Mouse (Mus musculus) forebrain, embryonic 10.5 days (tissue): ENCODE results near the gene Tnr. TPM values are rescaled to one million over a fixed set of nuclear protein-coding genes. Genes with fewer than 3 reads are reported as not detected.

Experiments
- DNase-seq: peaks from one replicate; pipeline ENCODE4 v3.0.0-alpha.2; 2017; ENCODE audit warnings: low spot score; ENCODE audit errors: extremely low spot score
- H3K27ac ChIP-seq: fragments of 300-500 bp; sonication (generic); 2 replicates; pipeline ENCODE4 v1.5.1; 2016; ENCODE audit warnings: mild to moderate bottlenecking
- H3K27me3 ChIP-seq: fragments of 300-500 bp; sonication (generic); 2 replicates; pipeline ENCODE4 v1.6.1; 2016; ENCODE audit warnings: mild to moderate bottlenecking; ENCODE audit not compliant: poor library complexity, severe bottlenecking
- H3K36me3 ChIP-seq: fragments of 300-500 bp; sonication (generic); replicated peaks from 2 replicates; pipeline ENCODE4 v1.6.1; 2016; ENCODE audit warnings: mild to moderate bottlenecking, moderate library complexity
- H3K4me1 ChIP-seq: fragments of 300-500 bp; sonication (generic); 2 replicates; pipeline ENCODE4 v1.6.1; 2016
- H3K4me3 ChIP-seq: fragments of 300-500 bp; sonication (generic); 2 replicates; pipeline ENCODE4 v1.5.1; 2016; ENCODE audit warnings: mild to moderate bottlenecking, moderate library complexity
- H3K9me3 ChIP-seq: fragments of 300-500 bp; sonication (generic); 2 replicates; pipeline ENCODE4 v1.6.1; 2016; ENCODE audit warnings: mild to moderate bottlenecking, moderate library complexity
- WGBS: fragments of 180-500 bp; shearing (Covaris S2); methylation state at CpG from one replicate; pipeline ENCODE4 v1.1.7; 2016; 5-methylcytosine and 5-hydroxymethylcytosine counted together
- polyA plus RNA-seq: library from polyadenylated mRNA; unstranded; fragments of >200 nt; fragmentation: Nextera tagmentation; extraction: Ambion mirVana; gene quantifications from 2 replicates; pipeline ENCODE4 v1.2.1, GENCODE M21; 2016

Gene Tnr
- polyA plus RNA-seq, 1 experiment from 2014 or later: 0.16 TPM

DNA sequence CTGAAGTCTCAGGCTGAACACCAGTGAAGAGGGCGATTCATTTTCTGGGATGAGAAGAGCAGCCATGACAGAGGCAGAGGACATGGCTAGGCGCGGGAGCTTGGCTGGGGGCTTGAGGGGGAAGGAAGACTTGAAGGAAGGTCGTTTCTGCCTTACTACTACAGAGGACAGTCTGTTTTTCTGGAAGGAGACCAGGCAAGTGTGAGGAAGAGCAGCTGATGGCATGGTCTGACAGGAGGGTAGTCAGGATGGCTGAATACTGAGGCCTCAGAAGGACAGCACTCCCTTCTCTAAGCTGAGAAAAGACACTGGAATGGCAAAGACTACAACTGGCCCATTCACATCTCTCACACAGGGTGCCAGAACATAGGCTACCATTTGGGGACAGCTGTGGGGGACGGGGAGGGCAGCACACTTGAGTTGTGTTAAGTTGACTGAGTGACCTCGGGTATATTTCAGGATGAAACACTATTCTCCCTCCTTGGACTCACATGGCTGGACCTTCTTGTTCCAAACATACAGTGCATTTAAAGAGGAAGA lies 90.6 kb downstream of the Tnr start:
- Histone ChIP-seq H3K4me1 (peaks cover 9% of the 10 kb centered on the region), H3K9me3 (no peaks in the 10 kb centered on the region), H3K36me3 (no peaks in the 10 kb centered on the region), H3K4me3 (no peak overlapping the region), H3K27ac (no peak overlapping the region), H3K27me3 (no peaks in the 10 kb centered on the region)
- no peak for DNase-seq
- 82% methylated on average over 6 of the region's 6 CpGs for WGBS

GRCm38 (mm10) chr1:159614644-159615431 lies 91.3 kb downstream of the Tnr start:
- no peaks in the 10 kb centered on the region for H3K36me3 ChIP-seq
- H3K27me3 ChIP-seq: no peaks in the 10 kb centered on the region
- H3K9me3 ChIP-seq: no peaks in the 10 kb centered on the region
- H3K4me3 ChIP-seq: no peak overlapping the region
- peak overlapping the region; percentile 35; the same call in 1 of the 2 replicates for H3K27ac ChIP-seq
- WGBS: 62% methylated on average over 16 of the region's 16 CpGs
- DNase-seq: no peak
- H3K4me1 ChIP-seq: peaks cover 9% of the 10 kb centered on the region

GRCm38 (mm10) chr1:159615686-159616085 lies 92.1 kb downstream of the Tnr start:
- WGBS: 76% methylated on average over 4 of the region's 4 CpGs
- H3K4me1 ChIP-seq: peaks cover 9% of the 10 kb centered on the region

DNA sequence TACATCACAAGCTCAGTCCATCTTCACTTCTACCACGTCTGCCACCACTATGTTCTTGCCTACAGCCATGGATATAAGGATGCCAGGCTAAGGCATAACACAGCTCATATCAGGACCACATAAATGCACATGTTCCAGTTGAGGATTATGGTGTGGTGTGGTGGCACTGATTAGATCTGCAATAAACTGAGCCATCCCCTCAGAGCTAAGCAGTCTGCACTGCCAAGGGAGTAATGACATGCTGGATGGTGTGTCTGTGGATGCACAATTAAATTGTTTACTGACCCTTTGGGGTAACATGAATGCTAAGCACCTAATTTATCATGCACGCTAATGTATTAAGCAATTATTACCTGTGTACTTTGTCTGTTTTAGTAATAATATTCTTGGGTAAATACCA lies 95.6 kb downstream of the Tnr start:
- H3K4me3 ChIP-seq: no peak overlapping the region
- no peaks in the 10 kb centered on the region for H3K9me3 ChIP-seq
- H3K27me3 ChIP-seq: no peaks in the 10 kb centered on the region
- H3K4me1 ChIP-seq: peaks cover 9% of the 10 kb centered on the region
- no peak for DNase-seq
- 82% methylated on average over 2 of the region's 2 CpGs for WGBS
- no peak overlapping the region for H3K27ac ChIP-seq
- no peaks in the 10 kb centered on the region for H3K36me3 ChIP-seq

More at GRCm38 (mm10) chr1:159615686-159616085, 92.1 kb downstream of the Tnr start:
- Histone ChIP-seq H3K4me3 (no peak overlapping the region), H3K36me3 (no peaks in the 10 kb centered on the region), H3K27ac (no peak overlapping the region), H3K9me3 (no peaks in the 10 kb centered on the region), H3K27me3 (no peaks in the 10 kb centered on the region)
- DNase-seq: no peak

DNA sequence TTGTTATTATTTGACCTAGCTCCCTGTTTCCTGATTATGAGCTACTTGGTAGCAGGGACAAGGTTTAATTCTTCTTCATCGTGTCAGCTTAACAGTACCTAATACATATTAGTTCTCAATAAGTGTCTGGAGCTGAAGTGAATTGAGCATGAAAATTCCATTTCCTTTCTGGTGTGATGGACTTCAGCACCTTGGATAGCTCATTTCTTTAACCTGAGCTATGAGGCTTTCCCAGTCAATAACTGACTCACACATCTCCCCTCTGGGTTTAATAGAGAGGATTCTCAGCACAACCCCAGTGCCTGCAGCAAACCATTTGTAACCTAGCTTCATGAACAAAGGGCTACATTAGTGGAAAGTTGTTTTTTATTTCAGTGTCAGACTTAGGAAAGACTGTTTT lies 97.8 kb downstream of the Tnr start:
- H3K27me3 ChIP-seq: no peaks in the 10 kb centered on the region
- no peak overlapping the region for H3K4me3 ChIP-seq
- no peaks in the 10 kb centered on the region for H3K9me3 ChIP-seq
- no peak overlapping the region for H3K27ac ChIP-seq
- H3K36me3 ChIP-seq: no peaks in the 10 kb centered on the region
- H3K4me1 ChIP-seq: no peaks in the 10 kb centered on the region
- 66% methylated on average over 1 of the region's 1 CpGs for whole genome bisulfite sequencing
- DNase-seq: no peak

GRCm38 (mm10) chr1:159629119-159629518 lies 105.5 kb downstream of the Tnr start:
- WGBS: 89% methylated on average over 3 of the region's 3 CpGs
- no peak for DNase-seq

DNA sequence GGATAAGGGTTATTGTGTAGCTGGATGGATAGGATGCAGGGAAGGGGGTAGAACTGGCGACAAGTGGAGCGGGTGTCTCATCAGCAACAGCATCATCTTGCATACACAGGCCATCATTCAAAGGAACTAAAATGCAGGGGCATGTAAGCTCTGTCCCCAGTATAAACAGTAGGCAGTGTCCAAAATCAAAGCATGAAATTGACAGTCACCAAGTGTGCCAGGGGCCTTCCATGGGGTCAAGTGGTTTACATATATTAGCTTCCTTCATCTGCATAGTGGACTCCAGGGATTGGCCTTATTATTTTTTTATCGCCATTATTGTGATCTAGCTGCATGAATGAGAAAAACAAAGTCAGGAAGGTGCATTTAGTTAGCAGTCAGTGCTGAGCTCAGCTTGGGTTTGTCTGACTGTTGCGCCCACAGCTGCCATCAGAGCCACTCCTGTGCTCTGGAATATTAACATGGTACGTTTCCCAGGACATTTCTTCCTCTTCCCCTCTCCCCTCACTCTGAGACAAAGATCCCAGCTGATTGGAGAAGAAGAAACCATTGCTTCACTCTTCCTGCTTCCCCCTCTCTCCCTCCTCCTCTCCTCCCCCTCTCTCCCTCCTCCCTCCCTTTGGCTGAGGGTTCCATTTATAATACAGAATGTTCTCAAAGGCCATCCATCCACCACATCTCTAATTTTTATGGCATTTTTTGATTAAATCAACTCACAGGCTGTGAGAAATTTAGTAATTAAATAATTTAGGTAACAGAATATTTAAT lies 106.4 kb downstream of the Tnr start:
- Histone ChIP-seq H3K4me1 (no peaks in the 10 kb centered on the region), H3K9me3 (no peaks in the 10 kb centered on the region), H3K27me3 (no peaks in the 10 kb centered on the region), H3K27ac (no peak overlapping the region), H3K36me3 (no peaks in the 10 kb centered on the region), H3K4me3 (no peak overlapping the region)
- no peak for DNase-seq
- WGBS: 87% methylated on average over 5 of the region's 5 CpGs

More at GRCm38 (mm10) chr1:159629119-159629518, 105.5 kb downstream of the Tnr start:
- Histone ChIP-seq H3K4me3 (no peak overlapping the region), H3K27me3 (no peaks in the 10 kb centered on the region), H3K27ac (no peak overlapping the region), H3K36me3 (no peaks in the 10 kb centered on the region), H3K4me1 (no peaks in the 10 kb centered on the region), H3K9me3 (no peaks in the 10 kb centered on the region)

DNA sequence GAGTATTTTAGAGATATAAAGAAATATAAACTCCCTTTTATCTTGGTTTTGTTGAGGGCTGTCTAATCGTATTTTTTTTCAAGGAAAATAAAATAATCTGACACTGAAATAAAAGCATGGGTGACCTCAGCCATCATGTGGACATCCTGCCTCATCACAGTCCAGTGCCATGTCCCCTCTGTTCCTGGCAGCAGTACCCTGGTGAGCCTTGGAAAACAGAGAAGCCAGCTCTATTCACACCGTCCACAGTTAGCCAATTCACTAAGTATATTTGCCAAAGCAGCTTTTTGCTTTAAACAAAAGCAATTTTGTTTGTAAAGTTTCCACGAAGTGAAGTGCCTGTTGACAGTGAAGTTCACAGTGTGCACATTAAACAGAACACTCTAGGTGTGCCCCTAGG lies 109.0 kb downstream of the Tnr start:
- H3K27ac ChIP-seq: no peak overlapping the region
- WGBS: 67% methylated on average over 3 of the region's 3 CpGs
- no peak for DNase-seq

DNA sequence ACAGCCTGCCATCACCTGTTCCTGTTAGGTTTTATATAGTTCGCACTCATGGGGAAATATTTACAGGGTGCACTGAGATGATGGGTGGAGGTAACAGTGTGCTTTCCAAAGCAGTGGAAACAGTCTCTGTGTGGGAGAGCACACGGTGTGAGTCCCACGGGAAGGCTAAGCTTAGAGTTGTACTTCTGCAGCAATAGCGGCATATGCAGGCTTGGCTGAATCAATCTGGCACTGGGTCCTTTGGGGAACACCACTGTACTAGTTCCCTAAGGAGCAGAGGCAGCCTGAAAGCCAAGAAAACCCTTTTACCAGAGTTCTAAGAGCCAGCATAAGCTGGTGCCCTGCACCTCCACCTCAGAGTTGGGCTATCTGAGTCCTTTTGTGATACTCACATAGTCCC lies 115.8 kb downstream of the Tnr start:
- no peaks in the 10 kb centered on the region for H3K9me3 ChIP-seq
- no peak for DNase-seq
- H3K4me3 ChIP-seq: no peak overlapping the region
- no peaks in the 10 kb centered on the region for H3K36me3 ChIP-seq
- WGBS: 95% methylated on average over 4 of the region's 4 CpGs
- H3K27ac ChIP-seq: no peak overlapping the region
- H3K4me1 ChIP-seq: no peaks in the 10 kb centered on the region
- H3K27me3 ChIP-seq: no peaks in the 10 kb centered on the region

More for the DNA sequence above, 109.0 kb downstream of the Tnr start:
- H3K27me3 ChIP-seq: no peaks in the 10 kb centered on the region
- H3K4me3 ChIP-seq: no peak overlapping the region
- H3K36me3 ChIP-seq: no peaks in the 10 kb centered on the region
- H3K4me1 ChIP-seq: no peaks in the 10 kb centered on the region
- no peaks in the 10 kb centered on the region for H3K9me3 ChIP-seq

DNA sequence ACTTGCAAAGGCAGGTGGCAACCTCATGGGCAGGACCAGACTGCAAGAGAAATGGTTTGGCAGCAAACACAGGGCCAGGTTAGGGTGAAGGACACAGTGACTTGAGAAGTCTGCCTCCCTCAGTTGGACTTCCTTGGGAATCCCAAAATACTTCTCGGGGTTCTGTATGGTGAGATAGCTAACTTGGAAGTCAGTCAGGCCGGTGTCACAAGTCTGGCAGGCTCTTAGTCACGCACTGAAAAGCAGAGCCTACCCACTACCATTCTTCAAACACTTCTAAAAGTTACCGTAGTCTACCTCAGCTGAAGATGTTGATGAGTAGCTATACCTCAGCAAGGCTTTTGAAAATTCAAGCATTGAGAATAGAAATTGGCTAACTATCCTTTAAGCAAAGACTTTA lies 122.2 kb downstream of the Tnr start:
- no peaks in the 10 kb centered on the region for H3K36me3 ChIP-seq

DNA sequence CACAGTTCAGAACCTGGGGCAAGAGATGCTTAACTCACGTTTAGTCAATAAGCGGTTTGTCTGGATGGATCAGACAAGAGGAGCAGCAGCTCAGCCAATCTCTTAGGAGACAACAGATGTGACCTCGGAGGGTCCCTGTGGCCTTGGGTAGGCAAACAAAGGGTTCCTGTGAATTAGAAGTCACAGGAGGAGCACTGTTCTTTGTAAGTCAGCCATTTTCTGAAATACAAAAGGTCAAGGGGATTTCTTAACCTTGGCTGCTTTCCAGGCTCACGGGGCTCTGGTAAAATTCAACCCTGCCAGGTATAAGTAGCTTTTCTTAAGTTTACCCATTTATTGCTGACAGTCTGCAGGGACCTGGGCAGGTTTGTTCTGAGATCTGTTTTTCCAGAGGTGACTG lies 126.9 kb downstream of the Tnr start:
- 24% methylated on average over 4 of the region's 4 CpGs for WGBS
- no peak for DNase-seq

More for the DNA sequence above, 122.2 kb downstream of the Tnr start:
- DNase-seq: no peak
- H3K4me3 ChIP-seq: no peak overlapping the region
- H3K4me1 ChIP-seq: peaks cover 17% of the 10 kb centered on the region
- no peak overlapping the region for H3K27ac ChIP-seq
- WGBS: 93% methylated on average over 4 of the region's 4 CpGs
- H3K27me3 ChIP-seq: no peaks in the 10 kb centered on the region
- H3K9me3 ChIP-seq: no peaks in the 10 kb centered on the region

DNA sequence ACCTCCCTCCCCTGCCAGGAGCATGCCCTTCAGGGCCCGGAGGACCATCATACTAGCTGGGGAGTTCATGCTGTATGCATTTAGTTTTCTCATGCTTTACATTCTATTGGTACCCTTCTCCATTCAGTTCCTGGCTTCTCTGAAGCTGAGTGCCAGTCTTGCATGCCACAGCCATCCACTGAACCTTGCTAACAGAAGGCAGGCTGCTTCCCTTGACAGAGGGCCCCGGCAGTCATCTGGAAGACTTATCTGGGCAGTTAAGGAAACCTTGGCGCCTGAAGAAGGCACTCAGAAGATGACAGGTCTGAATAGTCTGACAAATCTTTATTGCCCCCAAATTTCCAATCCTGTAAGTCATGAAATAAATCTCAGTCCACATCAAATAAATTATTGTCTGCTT lies 131.7 kb downstream of the Tnr start:
- DNase-seq: no peak
- WGBS: 90% methylated on average over 3 of the region's 3 CpGs
- Histone ChIP-seq H3K9me3 (no peaks in the 10 kb centered on the region), H3K36me3 (no peaks in the 10 kb centered on the region), H3K27me3 (no peaks in the 10 kb centered on the region), H3K4me3 (no peak overlapping the region), H3K27ac (no peak overlapping the region), H3K4me1 (peaks cover 37% of the 10 kb centered on the region)

More for the DNA sequence above, 126.9 kb downstream of the Tnr start:
- Histone ChIP-seq H3K4me1 (peaks cover 22% of the 10 kb centered on the region), H3K4me3 (no peak overlapping the region), H3K27ac (no peak overlapping the region; the same call in 1 of the 2 replicates), H3K27me3 (no peaks in the 10 kb centered on the region), H3K9me3 (no peaks in the 10 kb centered on the region), H3K36me3 (no peaks in the 10 kb centered on the region)
